Mouse (Mus musculus) heart, adult 2 months (tissue): Measurements from ENCODE around the gene A630095N17Rik. TPM values are rescaled to one million over a fixed set of nuclear protein-coding genes. Genes with fewer than 3 reads are reported as not detected.

Experiments
- DNase-seq, 2 experiments: peaks; one replicate each; pipeline ENCODE4 v3.0.0; 2021
- H3K27ac ChIP-seq: fragments of 200-600 bp; 2 replicates; pipeline ENCODE4 v1.8.1; 2022
- H3K27me3 ChIP-seq: fragments of 200-500 bp; 2 replicates; pipeline ENCODE4 v1.6.1; 2012; ENCODE audit warnings: mild to moderate bottlenecking, low read length, inconsistent platforms, mixed read lengths; ENCODE audit not compliant: control insufficient read depth, insufficient read depth
- H3K36me3 ChIP-seq: fragments of 200-500 bp; 2 replicates; pipeline ENCODE4 v1.6.1; 2012; ENCODE audit warnings: low read length, inconsistent platforms; ENCODE audit not compliant: control insufficient read depth, insufficient read depth
- H3K4me1 ChIP-seq: fragments of 200-500 bp; 2 replicates; pipeline ENCODE4 v1.6.1; 2011; ENCODE audit warnings: low read length; ENCODE audit not compliant: control insufficient read depth, insufficient read depth
- H3K4me3 ChIP-seq: fragments of 200-600 bp; 2 replicates; pipeline ENCODE4 v1.8.1; 2022
- H3K79me2 ChIP-seq: fragments of 200-500 bp; replicated peaks from 2 replicates; pipeline ENCODE4 v1.6.1; 2012; ENCODE audit warnings: mild to moderate bottlenecking, inconsistent platforms, low read length, moderate library complexity, mixed read lengths; ENCODE audit not compliant: control insufficient read depth, insufficient read depth
- H3K9ac ChIP-seq: fragments of 200-500 bp; 2 replicates; pipeline ENCODE4 v1.6.1; 2012; ENCODE audit warnings: low read depth, mild to moderate bottlenecking, control low read depth, inconsistent platforms, low read length, mixed read lengths
- CTCF ChIP-seq: fragments of 200-600 bp; IDR thresholded peaks from 2 replicates; pipeline ENCODE4 v1.8.1; 2022; ENCODE audit warnings: antibody characterized with exemption, mild to moderate bottlenecking, moderate library complexity
- EP300 ChIP-seq: fragments of 200-500 bp; IDR thresholded peaks from 2 replicates; pipeline ENCODE4 v1.6.1; 2011; ENCODE audit warnings: low read depth, low read length, control low read depth; ENCODE audit not compliant: insufficient read depth
- POLR2A ChIP-seq: fragments of 200-500 bp; IDR thresholded peaks from 2 replicates; pipeline ENCODE4 v1.6.1; 2011; ENCODE audit warnings: mild to moderate bottlenecking, low read depth, low read length, control low read depth; ENCODE audit not compliant: insufficient read depth
- WGBS: fragments of 180-500 bp; shearing (Covaris S2); methylation state at CpG from one replicate; pipeline ENCODE4 v1.1.7; 2018; 5-methylcytosine and 5-hydroxymethylcytosine counted together
- intact Hi-C: fragments of 180-260 bp; cut with DNase I; formaldehyde crosslinking; loops from one replicate; pipeline ENCODE4 v1.15.1; 2025
- polyA plus RNA-seq: library from polyadenylated mRNA; depleted of rRNA; stranded (reverse); fragments of >200 nt; gene quantifications from 2 replicates; pipeline ENCODE4 v1.2.3, GENCODE M21; 2012
- total RNA-seq, 2 experiments: library from RNA; stranded (reverse); gene quantifications; 2 replicates each; pipeline ENCODE4 v1.2.3; 2021

Gene A630095N17Rik
- total and polyA plus RNA-seq, 3 experiments, result not detected

DNA sequence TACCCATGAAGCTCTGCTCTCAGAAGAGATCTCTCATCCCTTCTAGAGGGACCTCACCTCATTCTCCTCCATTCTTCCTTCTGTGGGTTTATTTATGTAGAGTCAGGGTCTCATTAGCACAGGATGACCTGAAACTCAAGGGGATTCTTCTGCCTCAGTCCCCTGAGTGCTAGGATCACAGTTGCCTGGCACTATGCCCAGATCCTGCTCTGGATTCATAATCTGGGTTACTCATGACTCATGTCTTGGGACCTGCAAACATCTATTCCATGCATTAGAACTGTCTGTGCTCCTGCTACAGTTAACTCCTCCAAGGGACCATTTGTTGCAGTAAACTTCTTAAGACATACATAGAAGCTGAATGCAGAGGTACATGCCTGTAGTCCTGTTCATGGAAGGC, 29.4 kb upstream of the A630095N17Rik start:
- H3K79me2 ChIP-seq, result no peaks in the 10 kb centered on the region
- H3K9ac ChIP-seq, result no peak overlapping the region
- H3K27me3 ChIP-seq, result peaks cover 3% of the 10 kb centered on the region; the same call in 1 of the 2 replicates
- DNase-seq, result no peak
- intact Hi-C loops, result no loop called here
- H3K27ac ChIP-seq, result no peak overlapping the region
- H3K4me1 ChIP-seq, result no peaks in the 10 kb centered on the region
- no peaks in the 10 kb centered on the region for H3K36me3 ChIP-seq
- no peak overlapping the region for H3K4me3 ChIP-seq
- TF ChIP-seq EP300, result no peak
- TF ChIP-seq CTCF, result no peak
- no peak for TF ChIP-seq POLR2A

- no peaks in the 10 kb centered on the region for H3K36me3 ChIP-seq
- H3K79me2 ChIP-seq, result no peaks in the 10 kb centered on the region
- H3K4me3 ChIP-seq, result no peak overlapping the region
- H3K27ac ChIP-seq, result no peak overlapping the region
- no peak overlapping the region for H3K9ac ChIP-seq
- no peak for TF ChIP-seq POLR2A
- TF ChIP-seq CTCF, result no peak
- no peak for TF ChIP-seq EP300
- DNase-seq, result no peak
- intact Hi-C loops, result no loop called here
- H3K4me1 ChIP-seq, result peaks cover 2% of the 10 kb centered on the region
- WGBS, result 28% methylated on average over 10 of the region's 10 CpGs
- H3K27me3 ChIP-seq, result no peaks in the 10 kb centered on the region
Observed at GRCm38 (mm10) chr1:75255516-75256046, 23.7 kb upstream of the A630095N17Rik start.

GRCm38 (mm10) chr1:75254625-75255013, 22.7 kb upstream of the A630095N17Rik start:
- DNase-seq, result no peak

GRCm38 (mm10) chr1:75253849-75254624, 22.1 kb upstream of the A630095N17Rik start:
- intact Hi-C loops, result loop anchor here (5.0 kb wide), 3 partner anchors 63 to 307 kb away; partner anchors contain the start of genes Abcb6 and Dnpep
- H3K79me2 ChIP-seq, result no peaks in the 10 kb centered on the region
- H3K9ac ChIP-seq, result no peak overlapping the region
- H3K4me1 ChIP-seq, result peaks cover 2% of the 10 kb centered on the region
- H3K36me3 ChIP-seq, result no peaks in the 10 kb centered on the region
- 58% methylated on average over 16 of the region's 16 CpGs for WGBS
- peak; percentile 74 to 87 for DNase-seq
- TF ChIP-seq EP300 (no peak), POLR2A (no peak), CTCF (peak; percentile 100)
- H3K27me3 ChIP-seq, result no peaks in the 10 kb centered on the region
- no peak overlapping the region for H3K4me3 ChIP-seq
- no peak overlapping the region for H3K27ac ChIP-seq

More at GRCm38 (mm10) chr1:75254625-75255013, 22.7 kb upstream of the A630095N17Rik start:
- Histone ChIP-seq H3K27me3 (no peaks in the 10 kb centered on the region), H3K27ac (no peak overlapping the region), H3K4me1 (peaks cover 2% of the 10 kb centered on the region), H3K4me3 (no peak overlapping the region), H3K36me3 (no peaks in the 10 kb centered on the region), H3K79me2 (no peaks in the 10 kb centered on the region), H3K9ac (no peak overlapping the region)
- 59% methylated on average over 8 of the region's 8 CpGs for WGBS
- intact Hi-C loops, result loop anchor here (5.0 kb wide), 3 partner anchors 63 to 307 kb away; partner anchors contain the start of genes Abcb6 and Dnpep
- TF ChIP-seq CTCF, result no peak
- no peak for TF ChIP-seq EP300
- TF ChIP-seq POLR2A, result no peak

DNA sequence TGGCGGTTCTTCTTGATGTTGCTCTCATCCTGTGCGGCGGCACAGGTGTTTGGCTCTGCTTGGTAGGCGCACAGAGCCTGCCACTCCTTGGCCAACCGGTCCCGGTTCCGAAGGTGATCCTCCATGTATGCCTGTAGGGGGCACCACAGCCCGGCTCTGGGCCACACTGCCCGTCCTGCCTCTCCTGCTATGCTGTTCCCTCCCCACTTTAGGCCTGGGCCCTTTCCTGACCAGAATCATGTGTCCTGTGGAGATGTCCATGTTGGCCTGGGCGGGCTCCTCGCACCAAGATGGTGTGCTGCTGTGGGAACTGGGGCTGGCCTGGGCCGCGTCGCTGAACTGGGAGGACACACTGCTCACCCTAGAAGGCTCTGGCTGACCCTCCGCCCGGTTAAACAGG, 21.1 kb upstream of the A630095N17Rik start:
- Histone ChIP-seq H3K27ac (no peak overlapping the region), H3K79me2 (no peaks in the 10 kb centered on the region), H3K36me3 (no peaks in the 10 kb centered on the region), H3K4me1 (peaks cover 7% of the 10 kb centered on the region), H3K9ac (no peak overlapping the region), H3K4me3 (no peak overlapping the region), H3K27me3 (no peaks in the 10 kb centered on the region)
- 66% methylated on average over 16 of the region's 16 CpGs for whole genome bisulfite sequencing
- TF ChIP-seq CTCF, result peak; percentile 20; the same call in 1 of the 2 replicates
- no peak for TF ChIP-seq POLR2A
- no peak for TF ChIP-seq EP300
- intact Hi-C loops, result loop anchor here (5.0 kb wide), 3 partner anchors 64 to 306 kb away; partner anchors contain the start of genes Abcb6 and Dnpep
- no peak for DNase-seq

DNA sequence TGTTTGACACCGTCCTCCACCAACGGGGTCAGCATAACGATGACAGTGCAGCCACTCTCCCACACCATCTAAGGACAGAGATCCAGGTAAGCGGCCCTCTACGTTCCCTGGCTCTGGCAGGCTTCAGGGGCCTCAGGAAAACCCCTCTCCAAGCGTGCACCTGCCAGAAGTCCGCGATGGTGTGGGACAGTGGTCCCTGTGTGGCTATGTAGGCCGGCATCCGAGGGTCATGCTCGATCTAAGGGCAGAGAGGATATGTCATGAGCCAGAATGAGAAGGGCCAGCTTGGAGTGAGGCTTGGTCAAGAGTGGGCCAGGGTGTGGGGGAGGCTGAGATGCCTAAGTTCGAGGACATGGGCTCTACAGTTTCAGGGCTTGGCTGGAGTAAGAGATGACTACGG, 20.4 kb upstream of the A630095N17Rik start:
- Histone ChIP-seq H3K4me1 (peaks cover 10% of the 10 kb centered on the region), H3K27me3 (no peaks in the 10 kb centered on the region), H3K9ac (no peak overlapping the region), H3K79me2 (no peaks in the 10 kb centered on the region), H3K27ac (no peak overlapping the region), H3K36me3 (no peaks in the 10 kb centered on the region), H3K4me3 (no peak overlapping the region)
- TF ChIP-seq CTCF, result no peak
- TF ChIP-seq POLR2A, result no peak
- TF ChIP-seq EP300, result no peak
- intact Hi-C loops, result loop anchor here (5.0 kb wide), 3 partner anchors 65 to 305 kb away; partner anchors contain the start of genes Abcb6 and Dnpep
- 71% methylated on average over 13 of the region's 13 CpGs for WGBS
- DNase-seq, result no peak
